In genomic region chr12:55820661-55821314, GRCm38 (mm10) we compare ENCODE assay signal across 8 mouse cellular contexts. TPM values are rescaled to one million over a fixed set of nuclear protein-coding genes. Genes with fewer than 3 reads are reported as not detected.
DNase-seq lines count a peak whose midpoint lies in the region; ATAC-seq and TF ChIP-seq lines count a peak whose summit lies in the region.

Gene Ralgapa1 (minus strand): TSS chr12:55821167.

- DNase-seq in B cell, adult 2 months, result peak; percentile 97
- DNase-seq in brain, adult 2 months (ENCODE audit: low read depth, low spot score), result peak; percentile 96
- peak; percentile 62 for DNase-seq in liver, adult 2 months (ENCODE audit: extremely low read depth, low read depth, low spot score)
- peak; percentile 98 for DNase-seq in splenic B cell, adult 2 months (ENCODE audit: low read depth, low spot score)

- peak within 1 kb of the TSS; percentile 88 for H3K4me3 ChIP-seq in heart, embryonic 11.5 days (ENCODE audit: low read depth, low read length)
- peak within 1 kb of the TSS; percentile 96 for H3K4me3 ChIP-seq in kidney, embryonic 16.5 days (ENCODE audit: low read length)
- peak within 1 kb of the TSS; percentile 93 for H3K4me3 ChIP-seq in liver, adult 2 months (ENCODE audit: insufficient read depth, low read depth, low read length)
- H3K4me3 ChIP-seq in myocyte, result peak within 1 kb of the TSS; percentile 50

- under 1% methylated on average over 77 of the region's 78 CpGs for WGBS in heart, embryonic 11.5 days (ENCODE audit: insufficient replicate concordance)
- under 1% methylated on average over 76 of the region's 78 CpGs for WGBS in kidney, embryonic 16.5 days
- under 1% methylated on average over 76 of the region's 78 CpGs for WGBS in liver, adult 2 months

- H3K4me1 ChIP-seq in heart, embryonic 11.5 days (ENCODE audit: control insufficient read depth, insufficient read depth, low read length), result peaks cover 4% of the 10 kb centered on the region
- peaks cover 19% of the 10 kb centered on the region; the same call in 1 of the 2 replicates for H3K4me1 ChIP-seq in kidney, embryonic 16.5 days (ENCODE audit: insufficient read depth, low read length)
- H3K4me1 ChIP-seq in liver, adult 2 months (ENCODE audit: control insufficient read depth, insufficient read depth, low read length), result no peaks in the 10 kb centered on the region

- peak; percentile 89 for ATAC-seq in erythroblast, adult 5-6 weeks (replicated peaks; ENCODE audit: low FRiP score, poor library complexity, severe bottlenecking)
- peak; percentile 84 for ATAC-seq in heart, embryonic 11.5 days (replicated peaks; ENCODE audit: insufficient number of reproducible peaks, low FRiP score, low TSS enrichment)
- ATAC-seq in kidney, embryonic 16.5 days (ENCODE audit: low FRiP score, low TSS enrichment), result peak; percentile 95

- no peaks in the 10 kb centered on the region for H3K36me3 ChIP-seq in heart, embryonic 11.5 days (ENCODE audit: control insufficient read depth, insufficient read depth, low read length)
- H3K36me3 ChIP-seq in kidney, embryonic 16.5 days (ENCODE audit: insufficient read depth, low read length), result no peaks in the 10 kb centered on the region
- no peaks in the 10 kb centered on the region for H3K36me3 ChIP-seq in liver, adult 2 months (ENCODE audit: control insufficient read depth, insufficient read depth, low read length)
- H3K36me3 ChIP-seq in myocyte (ENCODE audit: control insufficient read depth, insufficient read depth), result no peaks in the 10 kb centered on the region
- H3K36me3 ChIP-seq in splenic B cell, adult 2 months (ENCODE audit: control insufficient read depth, insufficient read depth, low read length, poor library complexity, severe bottlenecking), result no peaks in the 10 kb centered on the region

- no peaks in the 10 kb centered on the region for H3K27me3 ChIP-seq in heart, embryonic 11.5 days (ENCODE audit: control insufficient read depth, insufficient read depth, low read length)
- H3K27me3 ChIP-seq in kidney, embryonic 16.5 days (ENCODE audit: insufficient read depth, low read length), result no peaks in the 10 kb centered on the region
- H3K27me3 ChIP-seq in liver, adult 2 months (ENCODE audit: control insufficient read depth, insufficient read depth, low read length), result no peaks in the 10 kb centered on the region
- H3K27me3 ChIP-seq in myocyte (ENCODE audit: control insufficient read depth, insufficient read depth, insufficient read length), result no peaks in the 10 kb centered on the region
- no peaks in the 10 kb centered on the region for H3K27me3 ChIP-seq in splenic B cell, adult 2 months (ENCODE audit: control insufficient read depth, insufficient read depth, low read length, poor library complexity, severe bottlenecking)

- peak within 1 kb of the TSS; percentile 93 for H3K27ac ChIP-seq in heart, embryonic 11.5 days (ENCODE audit: low read depth, low read length)
- peak within 1 kb of the TSS; percentile 94 for H3K27ac ChIP-seq in kidney, embryonic 16.5 days (ENCODE audit: low read length)
- H3K27ac ChIP-seq in liver, adult 2 months (replicated peaks; ENCODE audit: insufficient read depth, low read depth, low read length), result peak within 1 kb of the TSS; percentile 38

- H3ac ChIP-seq in myocyte (ENCODE audit: control insufficient read depth, insufficient read length), result peak within 1 kb of the TSS; percentile 79

- no peaks in the 10 kb centered on the region for H3K9me3 ChIP-seq in heart, embryonic 11.5 days (replicated peaks; ENCODE audit: control insufficient read depth, low read length)
- H3K9me3 ChIP-seq in kidney, embryonic 16.5 days (ENCODE audit: low read length), result no peaks in the 10 kb centered on the region

- H3K9ac ChIP-seq in heart, embryonic 11.5 days (ENCODE audit: low read depth, low read length), result peak within 1 kb of the TSS; percentile 94
- peak within 1 kb of the TSS; percentile 79 for H3K9ac ChIP-seq in kidney, embryonic 16.5 days (replicated peaks; ENCODE audit: low read length)
- H3K9ac ChIP-seq in liver, adult 2 months (ENCODE audit: low read depth, low read length), result peak within 1 kb of the TSS; percentile 87

- TF ChIP-seq POLR2A in liver, adult 2 months (IDR thresholded peaks at IDR 0.05; ENCODE audit: extremely low read depth, insufficient read depth, low read length), result no peak
- TF ChIP-seq POLR2A in myocyte (IDR thresholded peaks at IDR 0.05; ENCODE audit: insufficient read length, low read depth), result peak; percentile 52

- peak within 1 kb of the TSS; percentile 86 for H3K4me2 ChIP-seq in heart, embryonic 11.5 days
- peak within 1 kb of the TSS; percentile 66 for H3K4me2 ChIP-seq in kidney, embryonic 16.5 days (replicated peaks; ENCODE audit: low read depth, low read length)
- peak within 1 kb of the TSS; percentile 58 for H3K4me2 ChIP-seq in myocyte (ENCODE audit: low read depth)

- TF ChIP-seq CTCF in liver, adult 2 months (IDR thresholded peaks at IDR 0.05; ENCODE audit: low read depth, low read length), result 0 out of 2 replicates have a peak, but pooled peaks have one; percentile 3

- H3K79me2 ChIP-seq in liver, adult 2 months (ENCODE audit: control insufficient read depth, insufficient read depth, low read length), result no peaks in the 10 kb centered on the region; the same call in 1 of the 2 replicates
- peaks cover 27% of the 10 kb centered on the region for H3K79me2 ChIP-seq in myocyte (ENCODE audit: control insufficient read depth, insufficient read depth)

TF ChIP-seq in myocyte, 11 proteins besides CTCF, POLR2A, EP300 and RAD21:
- TF ChIP-seq TCF12 (IDR thresholded peaks at IDR 0.05; ENCODE audit: insufficient read depth, poor library complexity, severe bottlenecking), result no peak
- TF ChIP-seq MYOG (IDR thresholded peaks at IDR 0.05; ENCODE audit: control insufficient read depth in 1 of 3, insufficient read depth in 1 of 3, insufficient read length in 2 of 3, low read depth in 2 of 3), result no peak
- no peak for TF ChIP-seq SRF (IDR thresholded peaks at IDR 0.05; ENCODE audit: control insufficient read depth, insufficient read length, low read depth)
- TF ChIP-seq E2F4 (IDR thresholded peaks at IDR 0.05; ENCODE audit: insufficient read depth), result no peak
- TF ChIP-seq MYOD1 (IDR thresholded peaks at IDR 0.05; ENCODE audit: control insufficient read depth in 1 of 3, insufficient read length in 2 of 3, low read depth in 2 of 3), result no peak
- no peak for TF ChIP-seq REST (IDR thresholded peaks at IDR 0.05; ENCODE audit: insufficient read depth, insufficient read length)
- peak; percentile 32 for TF ChIP-seq POLR2AphosphoS2 (IDR thresholded peaks at IDR 0.05; ENCODE audit: insufficient read length, low read depth)

RNA-seq across cellular contexts. Expression of gene Ralgapa1, which starts in this region (rescaled TPM):
- 25.2 and 30.5 TPM in 2 replicates for total RNA-seq in erythroblast, adult 5-6 weeks (2015; ENCODE audit: low replicate concordance)
- total RNA-seq in erythroblast, adult 5-6 weeks (2017; ENCODE audit: low replicate concordance), result 9.6 and 12.5 TPM in 2 replicates
- polyA plus RNA-seq in heart, embryonic 11.5 days (2014; fragmentation: Nextera tagmentation; extraction: Ambion mirVana), result 14.6 and 18.8 TPM in 2 replicates
- polyA plus RNA-seq in kidney, embryonic 16.5 days (2015; fragmentation: Nextera tagmentation; extraction: Ambion mirVana), result 10.6 and 13.5 TPM in 2 replicates
- 7.7 and 14.4 TPM in 2 replicates for total RNA-seq in liver, adult 2 months (2014; rRNA removed)
- polyA plus RNA-seq in liver, adult 2 months (2012; rRNA removed), result 2.7 and 3.3 TPM in 2 replicates
- polyA plus RNA-seq in myocyte (2012; fragmentation: generic; extraction: Trizol), result 4.4 TPM

Comparison
In these comparisons a context has a peak if more than half of its experiments do, and no peak if none do; other contexts are left out.
1. Peak in every context shown above with its lines: DNase-seq, ATAC-seq, H3K4me3 ChIP-seq and H3K27ac ChIP-seq.
2. H3K27ac ChIP-seq: peak in every context shown above with its lines; median percentile 94 in kidney, embryonic 16.5 days; 93 in heart, embryonic 11.5 days; 38 in liver, adult 2 months.